Mouse (Mus musculus) MEL (cell line): ENCODE results near the gene Exoc6b. TPM values are rescaled to one million over a fixed set of nuclear protein-coding genes. Genes with fewer than 3 reads are reported as not detected.

Experiments
- DNase-seq: peaks from one replicate; pipeline ENCODE4 v3.0.0; 2011; ENCODE audit warnings: low read depth, low spot score
- H3K27ac ChIP-seq: 2 replicates; pipeline ENCODE4 v1.5.1; 2012; ENCODE audit warnings: low read depth, mild to moderate bottlenecking, control low read depth, low read length, moderate library complexity; ENCODE audit not compliant: control insufficient read depth
- H3K27me3 ChIP-seq, 2 experiments: fragments of 150-350 bp in 1 of 2; sonication (generic) in 1 of 2; 2 replicates each; pipeline ENCODE4 v1.6.1; 2012; ENCODE audit warnings: low read length in 2 of 2, mild to moderate bottlenecking in 2 of 2, improper control_type of control experiment in 1 of 2, moderate library complexity in 1 of 2; ENCODE audit not compliant: insufficient read depth in 2 of 2, control insufficient read depth in 1 of 2
- H3K36me3 ChIP-seq, 2 experiments: 2 replicates each; pipeline ENCODE4 v1.6.1; 2012 to 2014; ENCODE audit warnings: low read length in 2 of 2, improper control_type of control experiment in 1 of 2, inconsistent platforms in 1 of 2, mild to moderate bottlenecking in 1 of 2; ENCODE audit not compliant: insufficient read depth in 2 of 2, control insufficient read depth in 1 of 2
- H3K4me1 ChIP-seq, 2 experiments: fragments of 150-350 bp in 1 of 2; sonication (generic) in 1 of 2; 2 replicates each; pipeline ENCODE4 v1.6.1; 2012; ENCODE audit warnings: low read length in 2 of 2, improper control_type of control experiment in 1 of 2, mild to moderate bottlenecking in 1 of 2; ENCODE audit not compliant: insufficient read depth in 2 of 2, control insufficient read depth in 1 of 2
- H3K4me3 ChIP-seq, 2 experiments: fragments of 150-350 bp in 1 of 2; sonication (generic) in 1 of 2; 2 replicates each; pipeline ENCODE4 v1.5.1; 2012; ENCODE audit warnings: low read depth in 2 of 2, low read length in 2 of 2, mild to moderate bottlenecking in 2 of 2, moderate library complexity in 2 of 2, control low read depth in 1 of 2, improper control_type of control experiment in 1 of 2; ENCODE audit not compliant: control insufficient read depth in 1 of 2, insufficient read depth in 1 of 2
- H3K79me2 ChIP-seq: 2 replicates; pipeline ENCODE4 v1.6.1; 2012; ENCODE audit warnings: mild to moderate bottlenecking, low read length, moderate library complexity; ENCODE audit not compliant: control insufficient read depth, poor library complexity, insufficient read depth
- H3K9ac ChIP-seq: 2 replicates; pipeline ENCODE4 v1.6.1; 2012; ENCODE audit warnings: low read depth, mild to moderate bottlenecking, control low read depth, low read length, moderate library complexity; ENCODE audit not compliant: control insufficient read depth, poor library complexity, severe bottlenecking
- H3K9me3 ChIP-seq: fragments of 150-350 bp; sonication (generic); replicated peaks from 2 replicates; pipeline ENCODE4 v1.6.1; 2012; ENCODE audit warnings: mild to moderate bottlenecking, low read length, improper control_type of control experiment, moderate library complexity; ENCODE audit not compliant: insufficient read depth
- BHLHE40 ChIP-seq: IDR thresholded peaks from 2 replicates; pipeline ENCODE4 v1.6.1; 2012; ENCODE audit warnings: low read depth, mild to moderate bottlenecking, inconsistent platforms, low read length, improper control_type of control experiment, borderline replicate concordance
- CHD1 ChIP-seq: IDR thresholded peaks from 2 replicates; pipeline ENCODE4 v1.6.1; 2012; ENCODE audit warnings: low read depth, mild to moderate bottlenecking, inconsistent platforms, low read length, improper control_type of control experiment
- CHD2 ChIP-seq: IDR thresholded peaks from 2 replicates; pipeline ENCODE4 v1.6.1; 2011; ENCODE audit warnings: low read length, improper control_type of control experiment
- CTCF ChIP-seq, 3 experiments: IDR thresholded peaks in 2 of 3; conservative IDR thresholded peaks in 1 of 3; 2 replicates each; pipeline ENCODE4 v1.5.1; 2011 to 2012; ENCODE audit warnings: low read length in 3 of 3, low read depth in 2 of 3, mild to moderate bottlenecking in 2 of 3, improper control_type of control experiment in 1 of 3, inconsistent platforms in 1 of 3, mixed read lengths in 1 of 3, moderate library complexity in 1 of 3; ENCODE audit not compliant: control insufficient read depth in 1 of 3, insufficient read depth in 1 of 3, poor library complexity in 1 of 3, severe bottlenecking in 1 of 3
- ELF1 ChIP-seq: IDR thresholded peaks from 2 replicates; pipeline ENCODE4 v1.6.1; 2014; ENCODE audit warnings: low read depth, mild to moderate bottlenecking, inconsistent platforms, low read length, improper control_type of control experiment, moderate library complexity
- EP300 ChIP-seq, 2 experiments: IDR thresholded peaks; 2 replicates each; pipeline ENCODE4 v1.6.1; 2011; ENCODE audit warnings: improper control_type of control experiment in 2 of 2, low read length in 2 of 2, low read depth in 1 of 2, mild to moderate bottlenecking in 1 of 2
- ETS1 ChIP-seq: IDR thresholded peaks from 2 replicates; pipeline ENCODE4 v1.6.1; 2012; ENCODE audit warnings: low read depth, mild to moderate bottlenecking, inconsistent platforms, low read length, improper control_type of control experiment, moderate library complexity
- JUND ChIP-seq: IDR thresholded peaks from 2 replicates; pipeline ENCODE4 v1.6.1; 2011; ENCODE audit warnings: low read depth, mild to moderate bottlenecking, improper control_type of control experiment, low read length
- KAT2A ChIP-seq: conservative IDR thresholded peaks from 2 replicates; pipeline ENCODE4 v1.6.1; 2012; ENCODE audit warnings: low read depth, low read length, improper control_type of control experiment, inconsistent platforms
- MXI1 ChIP-seq: IDR thresholded peaks from 2 replicates; pipeline ENCODE4 v1.6.1; 2011; ENCODE audit warnings: mild to moderate bottlenecking, low read depth, low read length, improper control_type of control experiment
- MYC ChIP-seq: IDR thresholded peaks from 2 replicates; pipeline ENCODE4 v1.6.1; 2011; ENCODE audit warnings: low read depth, mild to moderate bottlenecking, low read length, improper control_type of control experiment, moderate library complexity
- NRF1 ChIP-seq: IDR thresholded peaks from 2 replicates; pipeline ENCODE4 v1.6.1; 2014; ENCODE audit warnings: low read depth, mild to moderate bottlenecking, inconsistent platforms, low read length, improper control_type of control experiment, moderate library complexity; ENCODE audit not compliant: poor library complexity, insufficient read depth, severe bottlenecking
- POLR2AphosphoS5 ChIP-seq: IDR thresholded peaks from 2 replicates; pipeline ENCODE4 v1.6.1; 2012; ENCODE audit warnings: low read depth, borderline replicate concordance, mild to moderate bottlenecking, inconsistent platforms, low read length, moderate library complexity, mixed read lengths
- RAD21 ChIP-seq: IDR thresholded peaks from 2 replicates; pipeline ENCODE4 v1.6.1; 2011; ENCODE audit warnings: mild to moderate bottlenecking, low read depth, low read length, improper control_type of control experiment
- RCOR1 ChIP-seq: IDR thresholded peaks from 2 replicates; pipeline ENCODE4 v1.6.1; 2012; ENCODE audit warnings: low read depth, mild to moderate bottlenecking, inconsistent platforms, low read length, improper control_type of control experiment
- SMC3 ChIP-seq: IDR thresholded peaks from 2 replicates; pipeline ENCODE4 v1.6.1; 2011; ENCODE audit warnings: low read depth, low read length, improper control_type of control experiment
- TAL1 ChIP-seq: IDR thresholded peaks from 2 replicates; pipeline ENCODE4 v1.6.1; 2012; ENCODE audit warnings: mild to moderate bottlenecking, inconsistent platforms, low read length, moderate library complexity, mixed read lengths
- TCF12 ChIP-seq: IDR thresholded peaks from 2 replicates; pipeline ENCODE4 v1.6.1; 2014; ENCODE audit warnings: low read depth, mild to moderate bottlenecking, inconsistent platforms, low read length, improper control_type of control experiment, moderate library complexity
- USF1 ChIP-seq: IDR thresholded peaks from 2 replicates; pipeline ENCODE4 v1.6.1; 2014; ENCODE audit warnings: low read depth, mild to moderate bottlenecking, inconsistent platforms, low read length, improper control_type of control experiment, moderate library complexity
- ZC3H11A ChIP-seq: IDR thresholded peaks from 2 replicates; pipeline ENCODE4 v1.6.1; 2012; ENCODE audit warnings: low read depth, mild to moderate bottlenecking, inconsistent platforms, low read length, improper control_type of control experiment
- ZMIZ1 ChIP-seq: IDR thresholded peaks from 2 replicates; pipeline ENCODE4 v1.6.1; 2012; ENCODE audit warnings: low read depth, mild to moderate bottlenecking, inconsistent platforms, low read length, improper control_type of control experiment, moderate library complexity
- polyA plus RNA-seq, 2 experiments: library from polyadenylated mRNA; stranded (reverse) in 1 of 2; unstranded in 1 of 2; fragments of >175 nt in 1 of 2; fragments of >200 nt in 1 of 2; gene quantifications; 2 replicates each; pipeline versions ENCODE4 v1.2.1 to v1.2.4; 2012; ENCODE audit warnings: low replicate concordance in 2 of 2, low read depth in 1 of 2; ENCODE audit not compliant: insufficient read length in 2 of 2, insufficient read depth in 1 of 2, missing spikeins in 1 of 2
- total RNA-seq: library from RNA; depleted of rRNA; stranded (reverse); fragments of 300-350 nt; gene quantifications from 2 replicates; pipeline ENCODE4 v1.2.3, GENCODE M21; 2012

Gene Exoc6b
- total and polyA plus RNA-seq, 3 experiments: 3.4 to 6.5 TPM; not detected in 1

DNA sequence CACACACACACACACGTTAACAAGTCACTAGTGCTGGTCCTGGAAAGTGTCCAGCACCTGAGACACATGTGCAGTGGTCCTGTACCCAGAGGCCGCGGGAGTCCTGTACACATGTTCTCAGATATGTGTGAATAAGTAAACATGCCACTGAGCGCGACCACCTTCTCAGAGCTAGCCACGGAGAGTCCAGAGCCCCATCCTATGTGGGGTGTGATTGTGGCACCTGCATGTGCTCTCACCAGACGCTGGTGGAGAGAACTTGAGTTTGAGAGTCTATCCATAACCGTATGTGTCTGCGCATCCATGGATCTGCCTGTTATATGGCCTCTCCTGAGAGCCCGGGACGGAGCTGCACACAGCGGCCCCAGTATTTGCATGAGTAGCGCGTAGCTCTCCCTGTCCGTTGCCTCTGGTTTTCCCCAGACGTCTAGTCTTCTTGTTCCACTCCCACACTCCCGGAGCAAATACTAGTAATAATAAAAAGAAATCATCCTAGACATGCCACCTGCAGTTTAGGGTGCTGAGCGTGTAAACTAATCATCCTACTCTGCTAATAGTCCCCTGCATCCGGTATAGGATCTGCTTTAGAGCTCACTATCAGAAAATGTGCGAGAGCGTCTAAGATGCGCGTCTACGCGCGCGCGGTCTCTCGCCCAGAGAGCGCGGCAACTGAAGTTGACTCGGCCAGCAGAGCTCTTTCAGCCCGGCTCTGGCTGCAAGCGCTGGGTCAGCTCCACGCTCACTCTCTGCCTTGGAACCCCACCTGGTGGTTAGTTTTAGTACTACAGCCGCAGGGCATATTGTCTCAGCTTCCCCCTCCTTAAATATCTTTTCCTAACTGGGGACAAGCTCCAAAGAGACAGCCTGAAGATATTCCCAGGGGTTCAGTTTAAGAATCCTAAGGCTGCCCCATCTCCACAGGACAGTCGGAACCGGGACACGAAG is 479.3 kb downstream of the Exoc6b start:
- H3K9me3 ChIP-seq: no peaks in the 10 kb centered on the region
- H3K4me3 ChIP-seq: no peak overlapping the region
- DNase-seq: peak; percentile 37
- no peak overlapping the region for H3K27ac ChIP-seq
- H3K9ac ChIP-seq: no peak overlapping the region
- H3K27me3 ChIP-seq: no peaks in the 10 kb centered on the region
- H3K36me3 ChIP-seq: no peaks in the 10 kb centered on the region
- no peaks in the 10 kb centered on the region for H3K4me1 ChIP-seq
- TF ChIP-seq CTCF (IDR thresholded peaks at IDR 0.05 in 2 of 3, conservative IDR thresholded peaks at IDR 0.05 in 1 of 3; ENCODE audit: control insufficient read depth in 1 of 3, insufficient read depth in 1 of 3, low read depth in 2 of 3, low read length in 3 of 3, poor library complexity in 1 of 3, severe bottlenecking in 1 of 3): peak; percentile 49 to 78 (median 69); a peak in 5 of 6 replicates
- no peak for TF ChIP-seq USF1
- peak; percentile 73 for TF ChIP-seq ZC3H11A
- TF ChIP-seq RAD21: peak; percentile 79
- no peak for TF ChIP-seq POLR2AphosphoS5
- TF ChIP-seq ELF1: no peak
- no peak for TF ChIP-seq EP300 (IDR thresholded peaks at IDR 0.05; ENCODE audit: low read depth in 1 of 2, low read length in 2 of 2)
- TF ChIP-seq CHD1: no peak
- no peak for TF ChIP-seq ETS1
- TF ChIP-seq TAL1: no peak
- TF ChIP-seq SMC3: peak; percentile 89
- TF ChIP-seq TCF12: no peak
- no peak for TF ChIP-seq NRF1
- no peak for TF ChIP-seq RCOR1
- TF ChIP-seq CHD2: no peak
- no peaks in the 10 kb centered on the region for H3K79me2 ChIP-seq

DNA sequence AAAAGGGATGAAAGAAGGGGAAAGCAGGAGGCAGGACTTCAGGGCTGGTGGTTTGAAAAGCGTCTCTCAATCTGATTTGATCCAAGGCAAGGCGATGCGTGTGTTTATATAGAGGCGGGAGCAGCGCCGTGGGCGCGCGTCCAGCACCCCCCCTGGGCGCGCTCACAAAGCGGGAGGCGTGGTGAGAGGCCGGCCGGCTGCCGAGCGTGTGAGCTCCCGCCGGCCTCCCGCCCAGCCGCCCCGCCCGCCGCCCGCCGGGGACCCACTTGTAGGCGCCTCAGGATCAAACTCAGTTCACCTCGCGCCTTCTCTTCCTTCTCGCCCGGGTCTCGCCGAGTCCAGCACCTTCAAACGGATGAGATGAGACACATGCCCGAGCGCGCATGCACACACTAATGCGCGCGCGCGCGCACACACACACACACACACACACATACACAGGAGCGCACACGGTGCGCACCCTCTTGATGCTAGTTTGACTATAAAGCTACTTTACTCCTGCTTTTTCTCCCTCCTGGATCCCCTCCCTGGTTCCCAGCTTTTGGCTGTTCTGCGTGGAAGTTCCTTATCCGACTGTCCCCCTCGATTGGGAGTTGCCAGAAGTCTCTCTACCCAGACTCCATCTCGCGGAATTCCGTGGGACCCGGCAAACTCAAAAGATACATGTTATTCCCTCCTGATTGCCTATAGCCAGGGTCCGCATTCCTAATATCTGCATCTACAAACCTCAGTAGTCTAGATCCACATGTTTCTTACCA is 480.2 kb downstream of the Exoc6b start:
- Histone ChIP-seq H3K4me1 (no peaks in the 10 kb centered on the region), H3K4me3 (no peak overlapping the region)
- no peak for DNase-seq

More for the DNA sequence above, 480.2 kb downstream of the Exoc6b start:
- H3K79me2 ChIP-seq: no peaks in the 10 kb centered on the region
- H3K27me3 ChIP-seq: no peaks in the 10 kb centered on the region
- H3K9ac ChIP-seq: no peak overlapping the region
- no peaks in the 10 kb centered on the region for H3K36me3 ChIP-seq
- H3K9me3 ChIP-seq: no peaks in the 10 kb centered on the region
- H3K27ac ChIP-seq: no peak overlapping the region
- TF ChIP-seq MXI1 (no peak), KAT2A (no peak), BHLHE40 (no peak), JUND (no peak), MYC (no peak), ZMIZ1 (no peak)
- TF ChIP-seq, all 39 proteins: peak for 0
